Mouse (Mus musculus) adrenal gland, adult (tissue): ENCODE data around the gene Btbd35f3.
"Not testable (repeated sequence)": the region's sequence is repeated elsewhere in the genome, so short reads cannot be mapped to it uniquely, and the experiment has no call there.

Experiments
- DNase-seq, 2 experiments: peaks; one replicate each; pipeline ENCODE4 v3.0.0; 2022 to 2023; ENCODE audit warnings: low spot score in 1 of 2; ENCODE audit not compliant: inconsistent age in 2 of 2

Gene Btbd35f3

GRCm38 (mm10) chrX:4037374-4037773, at the start of gene Btbd35f3:
TSS of gene Btbd35f3 (plus strand) at chrX:4037674.
- DNase-seq = not testable (repeated sequence)
